Mouse (Mus musculus): ENCODE measurements around the gene Hist1h4b.

- TF ChIP-seq CTCF (IDR thresholded peaks at IDR 0.05; ENCODE audit: control insufficient read depth, insufficient read depth, insufficient read length) (no peak), USF1 (IDR thresholded peaks at IDR 0.05; ENCODE audit: low read depth) (no peak), FOSL1 (IDR thresholded peaks at IDR 0.05; ENCODE audit: insufficient read depth, low read length, poor library complexity, severe bottlenecking) (no peak), MAX (IDR thresholded peaks at IDR 0.05) (no peak), CEBPB (IDR thresholded peaks at IDR 0.05; ENCODE audit: low read depth) (no peak), MYOD1 (IDR thresholded peaks at IDR 0.05; ENCODE audit: control insufficient read depth, insufficient read length, low read depth) (no peak)
Measured at GRCm38 (mm10) chr13:23757921-23758320, 1.1 kb downstream of the Hist1h4b start.

All from C2C12 (cell line).